In the genomic region with DNA sequence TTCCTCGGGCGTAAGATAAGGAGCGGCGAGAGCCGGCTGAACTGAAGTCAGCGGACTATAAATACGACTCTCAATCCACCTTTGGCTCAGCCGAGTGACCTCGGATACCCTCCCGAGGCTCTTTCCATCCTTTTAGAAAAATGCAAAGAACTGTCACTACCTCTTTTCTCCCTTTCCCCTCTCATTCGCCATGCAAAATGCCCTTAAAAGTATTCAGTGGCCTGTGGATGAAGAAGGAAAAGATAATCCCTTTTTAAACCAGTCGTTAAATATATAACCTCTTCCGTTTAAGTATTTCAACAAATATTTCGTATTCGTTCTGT, we compare ENCODE assay signal across 8 mouse cellular contexts. TPM values are rescaled to one million over a fixed set of nuclear protein-coding genes. Genes with fewer than 3 reads are reported as not detected.
DNase-seq lines count a peak whose midpoint lies in the region; ATAC-seq lines count a peak whose summit lies in the region.

Gene Bmpr1a (minus strand): TSS at position 17 of the 323 bp plus-strand sequence.

- no peaks in the 10 kb centered on the region for H3K9me3 ChIP-seq in kidney, embryonic 16.5 days (ENCODE audit: low read length)
- H3K9me3 ChIP-seq in neural tube, embryonic 15.5 days (replicated peaks): no peaks in the 10 kb centered on the region

- no peaks in the 10 kb centered on the region for H3K36me3 ChIP-seq in kidney, embryonic 16.5 days (ENCODE audit: insufficient read depth, low read length)
- H3K36me3 ChIP-seq in neural tube, embryonic 15.5 days: no peaks in the 10 kb centered on the region

- no peak for ATAC-seq in kidney, embryonic 16.5 days (ENCODE audit: low FRiP score, low TSS enrichment)
- ATAC-seq in neural tube, embryonic 15.5 days (ENCODE audit: low FRiP score): no peak

- H3K9ac ChIP-seq in kidney, embryonic 16.5 days (replicated peaks; ENCODE audit: low read length): peak within 1 kb of the TSS; percentile 99
- peak within 1 kb of the TSS; percentile 97 for H3K9ac ChIP-seq in neural tube, embryonic 15.5 days (replicated peaks)

- no peak for DNase-seq in kidney, postnatal 25 days
- no peak for DNase-seq in adrenal gland, postnatal 25 days
- no peak for DNase-seq in gonadal fat pad, adult 2 months (ENCODE audit: low read depth)
- no peak for DNase-seq in left cerebral cortex, adult 8-10 months (ENCODE audit: low spot score in 2 of 2)
- DNase-seq in frontal cortex, postnatal 14 days (ENCODE audit: low spot score in 2 of 2): no peak
- no peak for DNase-seq in embryo, embryonic 10 days (ENCODE audit: low spot score)

- H3K4me2 ChIP-seq in kidney, embryonic 16.5 days (replicated peaks; ENCODE audit: low read depth, low read length): peak within 1 kb of the TSS; percentile 69
- peak within 1 kb of the TSS; percentile 70 for H3K4me2 ChIP-seq in neural tube, embryonic 15.5 days

- peak within 1 kb of the TSS; percentile 91 for H3K4me3 ChIP-seq in kidney, embryonic 16.5 days (ENCODE audit: low read length)
- H3K4me3 ChIP-seq in neural tube, embryonic 15.5 days (replicated peaks): peak within 1 kb of the TSS; percentile 80

- H3K27me3 ChIP-seq in kidney, embryonic 16.5 days (ENCODE audit: insufficient read depth, low read length): no peaks in the 10 kb centered on the region; the same call in 1 of the 2 replicates
- H3K27me3 ChIP-seq in neural tube, embryonic 15.5 days (replicated peaks): no peaks in the 10 kb centered on the region

- peaks cover 24% of the 10 kb centered on the region for H3K4me1 ChIP-seq in kidney, embryonic 16.5 days (ENCODE audit: insufficient read depth, low read length)
- peaks cover 38% of the 10 kb centered on the region for H3K4me1 ChIP-seq in neural tube, embryonic 15.5 days

- H3K27ac ChIP-seq in kidney, embryonic 16.5 days (ENCODE audit: low read length): peak within 1 kb of the TSS; percentile 98
- H3K27ac ChIP-seq in neural tube, embryonic 15.5 days (replicated peaks): peak within 1 kb of the TSS; percentile 97

- 6% methylated on average over 15 of the region's 15 CpGs for WGBS in kidney, embryonic 16.5 days
- 7% methylated on average over 15 of the region's 15 CpGs for WGBS in neural tube, embryonic 15.5 days

RNA-seq across cellular contexts. Expression of gene Bmpr1a, which starts in this region (rescaled TPM):
- 24.9 and 38.5 TPM in 2 replicates for polyA plus RNA-seq in kidney, embryonic 16.5 days (2015; fragmentation: Nextera tagmentation; extraction: Ambion mirVana)
- 64.7 and 73.0 TPM in 2 replicates for total RNA-seq in adrenal gland, postnatal 25 days (2021)
- polyA plus RNA-seq in gonadal fat pad, adult 2 months (2012; rRNA removed): 21.9 and 22.7 TPM in 2 replicates
- 10 to 100 TPM; 35.7 to 41.7 (median 40.4) TPM for total RNA-seq in left cerebral cortex, adult 8-10 months (2022)
- polyA plus RNA-seq in neural tube, embryonic 15.5 days (2015; fragmentation: Nextera tagmentation; extraction: Ambion mirVana): 19.0 and 23.4 TPM in 2 replicates
